Mouse (Mus musculus) left cerebral cortex, postnatal 14 days (tissue): ENCODE results near the gene Gm3183. TPM values are rescaled to one million over a fixed set of nuclear protein-coding genes. Genes with fewer than 3 reads are reported as not detected.
"Not testable (repeated sequence)": the region's sequence is repeated elsewhere in the genome, so short reads cannot be mapped to it uniquely, and the experiment has no call there.

Experiments used
- DNase-seq, 2 experiments: peaks; one replicate each; pipeline ENCODE4 v3.0.0; 2021 to 2022; ENCODE audit warnings: low spot score in 2 of 2, mixed read lengths in 1 of 2
- intact Hi-C: fragments of 180-260 bp; cut with DNase I; formaldehyde crosslinking; loops from one replicate; pipeline ENCODE4 v1.15.1; 2025
- long read RNA-seq, 2 experiments: library from polyadenylated mRNA; stranded (forward); transcript quantifications; one replicate each; pipeline ENCODE4 v2.0.0; 2021
- total RNA-seq, 2 experiments: library from RNA; stranded (reverse); gene quantifications; 2 replicates each; pipeline ENCODE4 v1.2.3; 2021

Gene Gm3183
- total RNA-seq = not detected
- long read RNA-seq, experiment 1 = 0 reads
- long read RNA-seq, experiment 2 = 0 reads

GRCm38 (mm10) chr5:94865136-94865535 is at the start of gene Gm3183:
TSS of gene Gm3183 (plus strand) at chr5:94865436.
- intact Hi-C loops, DNase-seq: not testable (repeated sequence)

Other genes with a start within 250 kb of the Gm3183 start
- not detected for gene Gm3147, start 249.1 kb upstream of the Gm3183 start, total RNA-seq
- not detected for gene Gm6509, start 241.5 kb upstream of the Gm3183 start, total RNA-seq
- not detected for gene Gm6205, start 217.1 kb upstream of the Gm3183 start, total RNA-seq
- not detected for gene Gm6367, start 123.2 kb downstream of the Gm3183 start, total RNA-seq
- not detected for gene Gm7942, start 241.5 kb downstream of the Gm3183 start, total RNA-seq